Mouse (Mus musculus) C2C12 (cell line): ENCODE data around the gene Ppm1h.
"Not testable (repeated sequence)": the region's sequence is repeated elsewhere in the genome, so short reads cannot be mapped to it uniquely, and the experiment has no call there.

ENCODE experiments used
- CEBPB ChIP-seq: IDR thresholded peaks from one replicate; pipeline ENCODE4 v1.6.1; 2011; ENCODE audit warnings: low read depth, mild to moderate bottlenecking, control low read depth, moderate library complexity
- CTCF ChIP-seq: IDR thresholded peaks from one replicate; pipeline ENCODE4 v1.5.1; 2011; ENCODE audit not compliant: control insufficient read depth, insufficient read depth, insufficient read length
- FOSL1 ChIP-seq: IDR thresholded peaks from one replicate; pipeline ENCODE4 v1.8.0; 2011; ENCODE audit warnings: mild to moderate bottlenecking, low read length; ENCODE audit not compliant: poor library complexity, insufficient read depth, severe bottlenecking
- MYOG ChIP-seq: IDR thresholded peaks from one replicate; pipeline ENCODE4 v1.6.1; 2011; ENCODE audit not compliant: control insufficient read depth, insufficient read length; ENCODE audit errors: extremely low read depth
- USF1 ChIP-seq: IDR thresholded peaks from one replicate; pipeline ENCODE4 v1.6.1; 2011; ENCODE audit warnings: low read depth, mild to moderate bottlenecking, control low read depth, moderate library complexity

- TF ChIP-seq CTCF, USF1, MYOG, FOSL1, CEBPB: not testable (repeated sequence)
Observed at GRCm38 (mm10) chr10:122924571-122924970, 246.0 kb downstream of the Ppm1h start.
